Mouse (Mus musculus): ENCODE results near the gene Hhat. TPM values are rescaled to one million over a fixed set of nuclear protein-coding genes. Genes with fewer than 3 reads are reported as not detected.

Hhat gene
- total RNA-seq, 2 experiments from 2014 or later: 1.2 to 2.2 TPM

- DNase-seq (ENCODE audit: low spot score in 2 of 2): peak in 1 of 2 experiments; percentile 37
- intact Hi-C loops (cut with DNase I): loop anchor here (5.0 kb wide), 1 partner anchor 66 kb away; no protein-coding TSS in a partner anchor
Measured at GRCm38 (mm10) chr1:192786194-192786593, 15.2 kb upstream of the Hhat start.

- intact Hi-C loops (cut with DNase I): loop anchor here (2.0 to 5.0 kb wide), 2 partner anchors 67 to 127 kb away; no protein-coding TSS in a partner anchor
- peak in 1 of 2 experiments; percentile 47 for DNase-seq (ENCODE audit: low spot score in 2 of 2)
Measured at GRCm38 (mm10) chr1:192785046-192785961, 14.3 kb upstream of the Hhat start.

- intact Hi-C loops (cut with DNase I): loop anchor here (2.0 to 5.0 kb wide), 2 partner anchors 128 to 343 kb away; no protein-coding TSS in a partner anchor
- DNase-seq (ENCODE audit: low spot score in 2 of 2): peak; percentile 59 to 77
Measured at GRCm38 (mm10) chr1:192784374-192784773, 13.4 kb upstream of the Hhat start.

- no peak for DNase-seq (ENCODE audit: low spot score in 2 of 2)
- intact Hi-C loops (cut with DNase I): loop anchor here (5.0 kb wide), 1 partner anchor 346 kb away; no protein-coding TSS in a partner anchor
Measured at GRCm38 (mm10) chr1:192781256-192781655, 10.2 kb upstream of the Hhat start.

- DNase-seq (ENCODE audit: low spot score in 2 of 2): no peak
- intact Hi-C loops (cut with DNase I): no loop called here
Measured at GRCm38 (mm10) chr1:192778869-192779514, 8.0 kb upstream of the Hhat start.

- DNase-seq (ENCODE audit: low spot score in 2 of 2): no peak
- intact Hi-C loops (cut with DNase I): no loop called here
Measured at GRCm38 (mm10) chr1:192778206-192778605, 7.2 kb upstream of the Hhat start.

- DNase-seq (ENCODE audit: low spot score in 2 of 2): peak; percentile 44 to 73
- intact Hi-C loops (cut with DNase I): no loop called here
Measured at GRCm38 (mm10) chr1:192770130-192770494, 911 bp downstream of the Hhat start.

GRCm38 (mm10) chr1:192765531-192765930, 5.5 kb downstream of the Hhat start:
- intact Hi-C loops (cut with DNase I): no loop called here
- DNase-seq (ENCODE audit: low spot score in 2 of 2): no peak

- no peak for DNase-seq (ENCODE audit: low spot score in 2 of 2)
- intact Hi-C loops (cut with DNase I): no loop called here
Measured at GRCm38 (mm10) chr1:192764547-192764946, 6.5 kb downstream of the Hhat start.

GRCm38 (mm10) chr1:192762946-192763933, 7.8 kb downstream of the Hhat start:
- intact Hi-C loops (cut with DNase I): no loop called here
- DNase-seq (ENCODE audit: low spot score in 2 of 2): no peak

- no peak for DNase-seq (ENCODE audit: low spot score in 2 of 2)
- intact Hi-C loops (cut with DNase I): no loop called here
Measured at GRCm38 (mm10) chr1:192756674-192757073, 14.3 kb downstream of the Hhat start.

- intact Hi-C loops (cut with DNase I): no loop called here
- peak in 1 of 2 experiments; percentile 23 for DNase-seq (ENCODE audit: low spot score in 2 of 2)
Measured at GRCm38 (mm10) chr1:192755685-192756606, 15.1 kb downstream of the Hhat start.

- intact Hi-C loops (cut with DNase I): no loop called here
- DNase-seq (ENCODE audit: low spot score in 2 of 2): no peak
Measured at GRCm38 (mm10) chr1:192755246-192755645, 15.8 kb downstream of the Hhat start.

- intact Hi-C loops (cut with DNase I): no loop called here
Measured at GRCm38 (mm10) chr1:192754268-192754667, 16.8 kb downstream of the Hhat start.

GRCm38 (mm10) chr1:192752659-192753601, 18.1 kb downstream of the Hhat start:
- DNase-seq (ENCODE audit: low spot score in 2 of 2): no peak
- intact Hi-C loops (cut with DNase I): no loop called here

More at GRCm38 (mm10) chr1:192754268-192754667, 16.8 kb downstream of the Hhat start:
- no peak for DNase-seq (ENCODE audit: low spot score in 2 of 2)

GRCm38 (mm10) chr1:192750042-192750437, 21.0 kb downstream of the Hhat start:
- no peak for DNase-seq (ENCODE audit: low spot score in 2 of 2)
- intact Hi-C loops (cut with DNase I): no loop called here

Data from left cerebral cortex, postnatal 25 days (tissue).